Mouse (Mus musculus): ENCODE measurements around the gene Carmil3.

- TF ChIP-seq ZC3H11A (IDR thresholded peaks at IDR 0.05; ENCODE audit: low read depth, low read length) (no peak), POLR2A (IDR thresholded peaks at IDR 0.05; ENCODE audit: control insufficient read depth in 1 of 2, insufficient read depth in 1 of 2, low read depth in 1 of 2, low read length in 2 of 2, poor library complexity in 1 of 2) (no peak), CTCF (IDR thresholded peaks at IDR 0.05 in 2 of 3, conservative IDR thresholded peaks at IDR 0.05 in 1 of 3; ENCODE audit: control insufficient read depth in 1 of 3, insufficient read depth in 1 of 3, low read depth in 2 of 3, low read length in 3 of 3, poor library complexity in 1 of 3, severe bottlenecking in 1 of 3) (peak in 1 of 3 experiments; percentile 7; a peak in 1 of 6 replicates), MAFK (IDR thresholded peaks at IDR 0.05; ENCODE audit: borderline replicate concordance, low read depth, low read length) (no peak), ZMIZ1 (IDR thresholded peaks at IDR 0.05; ENCODE audit: low read depth, low read length) (no peak), BHLHE40 (IDR thresholded peaks at IDR 0.05; ENCODE audit: borderline replicate concordance, low read depth, low read length) (no peak), MXI1 (IDR thresholded peaks at IDR 0.05; ENCODE audit: low read depth, low read length) (peak; percentile 69), USF2 (IDR thresholded peaks at IDR 0.05; ENCODE audit: borderline replicate concordance in 1 of 2, insufficient read depth in 1 of 2, low read depth in 1 of 2, low read length in 2 of 2) (no peak), ZKSCAN1 (IDR thresholded peaks at IDR 0.05; ENCODE audit: low read depth, low read length) (no peak), EP300 (IDR thresholded peaks at IDR 0.05; ENCODE audit: low read depth in 1 of 2, low read length in 2 of 2) (peak; percentile 14 to 44; a peak in 2 of 4 replicates), GATA1 (IDR thresholded peaks at IDR 0.05; ENCODE audit: low read depth, low read length) (peak; percentile 46; the same call in 1 of the 2 replicates), MEF2A (IDR thresholded peaks at IDR 0.05; ENCODE audit: extremely low read depth, insufficient replicate concordance, low read depth, low read length, poor library complexity, severe bottlenecking) (no peak), MAX (IDR thresholded peaks at IDR 0.05; ENCODE audit: low read length) (no peak)
Measured at GRCm38 (mm10) chr14:55491291-55491833, 911 bp downstream of the Carmil3 start.
